Mouse (Mus musculus) hindbrain, embryonic 10.5 days (tissue): ENCODE results near the gene Snx18. TPM values are rescaled to one million over a fixed set of nuclear protein-coding genes. Genes with fewer than 3 reads are reported as not detected.

Experiments used
- DNase-seq: peaks from one replicate; pipeline ENCODE4 v3.0.0-alpha.2; 2017; ENCODE audit warnings: low spot score
- H3K27ac ChIP-seq: fragments of 300-500 bp; sonication (generic); 2 replicates; pipeline ENCODE4 v1.5.1; 2016; ENCODE audit warnings: mild to moderate bottlenecking, moderate library complexity
- H3K27me3 ChIP-seq: fragments of 300-500 bp; sonication (generic); 2 replicates; pipeline ENCODE4 v1.6.1; 2016; ENCODE audit warnings: mild to moderate bottlenecking; ENCODE audit not compliant: poor library complexity, insufficient read depth, severe bottlenecking
- H3K36me3 ChIP-seq: fragments of 300-500 bp; sonication (generic); 2 replicates; pipeline ENCODE4 v1.6.1; 2016; ENCODE audit warnings: mild to moderate bottlenecking, moderate library complexity
- H3K4me1 ChIP-seq: fragments of 300-500 bp; sonication (generic); replicated peaks from 2 replicates; pipeline ENCODE4 v1.6.1; 2016; ENCODE audit warnings: mild to moderate bottlenecking
- H3K4me3 ChIP-seq: fragments of 300-500 bp; sonication (generic); 2 replicates; pipeline ENCODE4 v1.5.1; 2016; ENCODE audit warnings: mild to moderate bottlenecking, moderate library complexity
- H3K9me3 ChIP-seq: fragments of 300-500 bp; sonication (generic); 2 replicates; pipeline ENCODE4 v1.6.1; 2016; ENCODE audit warnings: mild to moderate bottlenecking, moderate library complexity
- WGBS: fragments of 180-500 bp; shearing (Covaris S2); methylation state at CpG from one replicate; pipeline ENCODE4 v1.1.7; 2016; 5-methylcytosine and 5-hydroxymethylcytosine counted together
- polyA plus RNA-seq: library from polyadenylated mRNA; unstranded; fragments of >200 nt; fragmentation: Nextera tagmentation; extraction: Ambion mirVana; gene quantifications from 2 replicates; pipeline ENCODE4 v1.2.1, GENCODE M21; 2016

Gene Snx18
- polyA plus RNA-seq, 1 experiment from 2014 or later, result 18.1 TPM

GRCm38 (mm10) chr13:113589499-113589898 lies 28.9 kb downstream of the Snx18 start:
- WGBS, result 83% methylated on average over 7 of the region's 7 CpGs
- Histone ChIP-seq H3K4me3 (no peak overlapping the region), H3K27me3 (no peaks in the 10 kb centered on the region), H3K36me3 (peaks cover 47% of the 10 kb centered on the region), H3K4me1 (peaks cover 38% of the 10 kb centered on the region), H3K27ac (no peak overlapping the region), H3K9me3 (no peaks in the 10 kb centered on the region)
- no peak for DNase-seq

DNA sequence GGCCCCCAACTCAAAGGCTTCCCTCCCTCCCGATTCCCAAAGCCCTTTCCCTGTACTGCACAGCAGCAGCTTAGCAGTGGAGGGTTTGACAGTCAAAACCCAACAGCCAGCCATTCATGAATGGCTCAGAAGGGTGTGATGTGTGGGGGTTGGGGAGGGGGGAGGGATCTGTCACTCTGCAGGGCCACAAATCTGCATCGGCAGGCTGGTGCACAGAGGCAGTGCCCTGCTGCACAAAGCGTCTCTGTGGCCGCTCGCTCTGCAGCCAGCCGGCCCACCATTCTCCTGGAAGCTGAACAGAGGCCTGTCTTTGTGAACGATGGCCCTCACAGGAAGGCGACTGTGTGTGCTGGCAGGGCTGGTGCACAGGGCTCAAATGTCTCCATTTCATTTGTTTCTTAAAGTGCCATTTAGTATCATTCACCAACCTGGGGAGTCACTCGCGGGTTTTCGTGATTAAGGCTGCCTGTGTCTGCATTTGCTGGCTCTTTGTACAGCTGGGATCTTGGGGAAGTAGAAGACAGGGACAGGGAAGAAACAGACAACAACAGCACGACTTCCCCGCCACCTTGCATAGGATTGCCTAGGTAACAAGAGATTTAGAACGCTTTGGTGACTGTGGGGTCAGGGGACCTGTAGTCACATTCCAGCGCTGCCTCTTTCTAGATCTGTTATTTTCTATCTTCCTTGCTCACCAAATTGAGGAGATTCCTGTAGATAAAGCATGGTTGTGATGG lies 31.0 kb downstream of the Snx18 start:
- Histone ChIP-seq H3K4me3 (peak overlapping the region; percentile 29), H3K36me3 (peaks cover 25% of the 10 kb centered on the region), H3K27ac (peak overlapping the region; percentile 85), H3K4me1 (peaks cover 38% of the 10 kb centered on the region), H3K9me3 (no peaks in the 10 kb centered on the region), H3K27me3 (no peaks in the 10 kb centered on the region)
- WGBS, result 9% methylated on average over 15 of the region's 15 CpGs
- peak; percentile 81 for DNase-seq

- no peaks in the 10 kb centered on the region for H3K9me3 ChIP-seq
- WGBS, result 96% methylated on average over 3 of the region's 3 CpGs
- no peaks in the 10 kb centered on the region for H3K27me3 ChIP-seq
- no peak for DNase-seq
- H3K36me3 ChIP-seq, result peaks cover 10% of the 10 kb centered on the region
- no peak overlapping the region for H3K27ac ChIP-seq
- H3K4me1 ChIP-seq, result peaks cover 38% of the 10 kb centered on the region
- no peak overlapping the region for H3K4me3 ChIP-seq
Measured at GRCm38 (mm10) chr13:113585606-113586005, 32.8 kb downstream of the Snx18 start.

DNA sequence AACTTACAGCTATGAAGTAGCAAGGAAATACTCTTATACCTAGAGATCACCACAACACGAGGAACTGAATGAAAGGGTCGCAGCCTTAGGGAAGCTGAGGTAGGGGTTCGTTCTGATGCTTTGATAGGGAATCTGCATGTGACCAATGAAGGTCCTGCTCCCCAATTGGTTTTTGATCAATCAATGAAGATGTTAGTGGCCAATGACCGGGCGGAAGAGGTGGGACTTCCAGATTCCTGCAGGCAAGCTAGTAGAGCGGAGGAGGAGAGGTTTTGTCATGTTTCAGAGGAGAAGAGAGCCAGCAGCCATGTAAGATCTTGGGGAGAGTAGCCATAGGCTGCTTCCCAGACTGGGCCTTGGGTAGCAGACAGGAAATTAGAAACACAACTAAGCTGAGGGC lies 33.9 kb downstream of the Snx18 start:
- WGBS, result 64% methylated on average over 6 of the region's 6 CpGs
- Histone ChIP-seq H3K4me3 (no peak overlapping the region), H3K4me1 (peaks cover 37% of the 10 kb centered on the region), H3K36me3 (0 out of 2 replicates have a peak, but pooled peaks cover 1% of the 10 kb centered on the region), H3K9me3 (no peaks in the 10 kb centered on the region), H3K27ac (no peak overlapping the region), H3K27me3 (no peaks in the 10 kb centered on the region)
- no peak for DNase-seq

- Histone ChIP-seq H3K4me1 (peaks cover 31% of the 10 kb centered on the region), H3K9me3 (no peaks in the 10 kb centered on the region), H3K4me3 (no peak overlapping the region), H3K27me3 (no peaks in the 10 kb centered on the region), H3K27ac (no peak overlapping the region), H3K36me3 (no peaks in the 10 kb centered on the region)
- no peak for DNase-seq
- 77% methylated on average over 4 of the region's 4 CpGs for WGBS
Measured at GRCm38 (mm10) chr13:113583563-113583962, 34.8 kb downstream of the Snx18 start.

DNA sequence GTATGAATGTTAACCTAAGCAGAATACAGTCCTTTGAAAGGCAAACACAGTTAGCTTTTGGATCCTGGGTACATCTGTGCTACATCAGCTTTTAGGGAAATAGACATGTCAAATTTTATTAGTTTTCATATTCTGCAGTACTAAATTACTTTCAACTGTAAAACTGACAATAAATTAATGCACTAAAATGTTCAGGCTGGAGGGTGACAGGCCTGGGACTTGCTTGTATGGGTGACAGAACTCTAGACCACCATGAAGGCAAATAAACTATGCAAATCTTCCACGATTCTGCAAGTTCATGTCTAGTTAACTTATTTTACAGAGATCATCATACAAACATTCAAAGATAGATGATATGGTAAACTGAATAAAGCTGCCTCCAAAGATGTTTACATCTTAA lies 36.3 kb downstream of the Snx18 start:
- H3K36me3 ChIP-seq, result no peaks in the 10 kb centered on the region
- H3K27ac ChIP-seq, result no peak overlapping the region
- H3K4me3 ChIP-seq, result no peak overlapping the region
- peaks cover 16% of the 10 kb centered on the region for H3K4me1 ChIP-seq
- WGBS, result 90% methylated on average over 1 of the region's 1 CpGs
- H3K9me3 ChIP-seq, result no peaks in the 10 kb centered on the region
- no peak for DNase-seq
- H3K27me3 ChIP-seq, result no peaks in the 10 kb centered on the region

GRCm38 (mm10) chr13:113581436-113581835 lies 36.9 kb downstream of the Snx18 start:
- H3K9me3 ChIP-seq, result no peaks in the 10 kb centered on the region
- DNase-seq, result no peak
- peaks cover 10% of the 10 kb centered on the region for H3K4me1 ChIP-seq
- no peak overlapping the region for H3K27ac ChIP-seq
- WGBS, result 88% methylated on average over 5 of the region's 5 CpGs
- no peak overlapping the region for H3K4me3 ChIP-seq
- no peaks in the 10 kb centered on the region for H3K27me3 ChIP-seq
- H3K36me3 ChIP-seq, result no peaks in the 10 kb centered on the region

- H3K27ac ChIP-seq, result no peak overlapping the region
- no peak overlapping the region for H3K4me3 ChIP-seq
- H3K9me3 ChIP-seq, result no peaks in the 10 kb centered on the region
- DNase-seq, result no peak
- H3K36me3 ChIP-seq, result no peaks in the 10 kb centered on the region
- peaks cover 6% of the 10 kb centered on the region; the same call in 1 of the 2 replicates for H3K4me1 ChIP-seq
- H3K27me3 ChIP-seq, result no peaks in the 10 kb centered on the region
- whole genome bisulfite sequencing, result 83% methylated on average over 6 of the region's 6 CpGs
Measured at GRCm38 (mm10) chr13:113580400-113580790, 38.0 kb downstream of the Snx18 start.

DNA sequence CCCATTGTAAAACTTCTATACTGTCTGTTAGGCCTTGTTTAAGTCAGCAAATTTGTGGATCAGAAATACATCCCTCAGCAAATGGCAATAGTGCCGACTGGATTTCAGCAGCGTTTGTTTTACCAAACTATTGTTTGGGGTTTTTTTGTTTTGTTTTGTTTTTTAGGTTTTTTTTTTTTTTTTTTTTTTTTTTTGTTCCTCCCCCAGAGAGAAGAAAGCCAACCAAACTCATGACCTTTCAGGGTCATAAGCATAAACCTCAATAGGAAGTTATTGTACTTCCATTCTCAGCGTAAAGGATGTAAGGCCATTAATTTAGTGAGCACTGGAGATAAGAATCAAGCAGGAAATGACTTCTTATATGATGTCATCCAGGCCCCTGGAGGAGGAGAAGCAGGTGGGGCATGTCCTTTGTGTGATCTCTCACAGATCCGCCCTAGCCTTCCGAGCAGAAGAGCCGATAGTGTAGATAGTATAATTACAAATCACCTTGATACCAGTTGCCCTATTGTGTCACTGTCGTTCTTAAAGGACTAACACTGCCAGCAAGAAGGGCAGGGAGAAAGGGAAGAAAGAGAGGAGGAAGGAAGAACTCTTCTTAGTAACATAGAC lies 38.5 kb downstream of the Snx18 start:
- no peak overlapping the region for H3K27ac ChIP-seq

GRCm38 (mm10) chr13:113574232-113574631 lies 44.1 kb downstream of the Snx18 start:
- no peak overlapping the region for H3K4me3 ChIP-seq
- DNase-seq, result no peak

More for the DNA sequence above, 38.5 kb downstream of the Snx18 start:
- Histone ChIP-seq H3K36me3 (no peaks in the 10 kb centered on the region), H3K27me3 (no peaks in the 10 kb centered on the region), H3K9me3 (no peaks in the 10 kb centered on the region), H3K4me1 (peaks cover 6% of the 10 kb centered on the region; the same call in 1 of the 2 replicates), H3K4me3 (no peak overlapping the region)
- no peak for DNase-seq
- 65% methylated on average over 7 of the region's 7 CpGs for WGBS

GRCm38 (mm10) chr13:113573377-113573776 lies 45.0 kb downstream of the Snx18 start:
- H3K4me1 ChIP-seq, result no peaks in the 10 kb centered on the region
- WGBS, result 90% methylated on average over 2 of the region's 2 CpGs
- DNase-seq, result no peak
- H3K9me3 ChIP-seq, result no peaks in the 10 kb centered on the region
- no peaks in the 10 kb centered on the region for H3K27me3 ChIP-seq
- H3K36me3 ChIP-seq, result no peaks in the 10 kb centered on the region
- no peak overlapping the region for H3K27ac ChIP-seq
- no peak overlapping the region for H3K4me3 ChIP-seq

More at GRCm38 (mm10) chr13:113574232-113574631, 44.1 kb downstream of the Snx18 start:
- Histone ChIP-seq H3K27ac (no peak overlapping the region), H3K27me3 (no peaks in the 10 kb centered on the region), H3K4me1 (no peaks in the 10 kb centered on the region), H3K9me3 (no peaks in the 10 kb centered on the region), H3K36me3 (no peaks in the 10 kb centered on the region)
- WGBS, result 90% methylated on average over 13 of the region's 13 CpGs

DNA sequence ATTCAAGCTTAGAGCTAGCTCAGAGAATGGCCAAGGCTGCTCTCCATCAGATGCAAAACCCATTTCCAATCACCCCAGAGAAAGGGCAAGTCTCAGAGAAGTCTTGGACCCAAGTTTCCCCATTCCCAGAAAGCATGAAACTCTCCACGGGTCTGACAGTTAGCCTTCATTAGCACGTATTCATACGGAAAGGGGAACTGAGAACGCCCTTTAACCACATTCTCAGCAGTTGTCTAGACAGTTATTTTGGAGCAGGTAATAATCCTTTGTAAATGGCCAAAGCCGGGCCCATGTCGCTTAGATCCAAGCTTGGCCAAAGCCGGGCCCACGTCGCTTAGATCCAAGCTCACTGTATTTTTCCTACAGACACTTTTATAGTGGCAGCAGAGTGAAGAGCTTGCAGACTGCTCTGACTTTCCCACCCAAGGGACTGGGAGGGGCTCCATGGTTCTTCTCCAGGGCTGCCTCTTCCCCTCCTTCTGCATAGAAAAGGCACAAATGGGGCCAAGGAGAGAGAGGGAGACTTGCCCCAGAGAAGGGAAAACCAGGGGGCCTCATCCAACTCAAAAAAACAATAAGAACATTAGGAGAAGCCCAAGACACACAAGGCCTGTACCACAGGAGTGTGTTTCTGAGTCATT lies 46.2 kb downstream of the Snx18 start:
- 90% methylated on average over 9 of the region's 9 CpGs for WGBS
- Histone ChIP-seq H3K4me3 (no peak overlapping the region), H3K4me1 (no peaks in the 10 kb centered on the region), H3K27ac (no peak overlapping the region), H3K36me3 (no peaks in the 10 kb centered on the region), H3K9me3 (peaks cover 5% of the 10 kb centered on the region), H3K27me3 (no peaks in the 10 kb centered on the region)
- DNase-seq, result no peak

DNA sequence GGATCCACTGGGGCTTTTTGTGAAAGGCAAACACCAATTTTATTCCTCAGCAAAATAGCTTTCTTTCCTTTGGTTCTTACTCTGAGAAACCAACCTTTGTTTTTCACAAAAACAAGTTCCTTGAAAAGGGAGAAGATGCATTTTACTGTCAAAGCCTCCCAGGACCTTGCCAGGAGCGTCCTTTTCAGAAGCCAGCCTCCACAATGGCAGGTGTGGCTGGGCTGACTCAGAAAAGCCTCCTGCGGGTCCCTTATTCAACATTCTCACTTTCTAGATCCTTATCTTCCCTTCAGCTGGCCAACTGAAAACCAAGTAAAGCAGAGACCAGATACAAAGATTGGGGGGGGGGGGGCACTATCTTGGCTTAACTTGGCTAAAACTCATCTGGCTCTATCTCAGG lies 48.8 kb downstream of the Snx18 start:
- Histone ChIP-seq H3K36me3 (no peaks in the 10 kb centered on the region), H3K4me1 (no peaks in the 10 kb centered on the region), H3K9me3 (peaks cover 5% of the 10 kb centered on the region), H3K4me3 (no peak overlapping the region), H3K27me3 (no peaks in the 10 kb centered on the region), H3K27ac (no peak overlapping the region)
- 19% methylated on average over 2 of the region's 2 CpGs for WGBS
- DNase-seq, result no peak
